ENCODE assay signal across 8 mouse cellular contexts in the genomic region with DNA sequence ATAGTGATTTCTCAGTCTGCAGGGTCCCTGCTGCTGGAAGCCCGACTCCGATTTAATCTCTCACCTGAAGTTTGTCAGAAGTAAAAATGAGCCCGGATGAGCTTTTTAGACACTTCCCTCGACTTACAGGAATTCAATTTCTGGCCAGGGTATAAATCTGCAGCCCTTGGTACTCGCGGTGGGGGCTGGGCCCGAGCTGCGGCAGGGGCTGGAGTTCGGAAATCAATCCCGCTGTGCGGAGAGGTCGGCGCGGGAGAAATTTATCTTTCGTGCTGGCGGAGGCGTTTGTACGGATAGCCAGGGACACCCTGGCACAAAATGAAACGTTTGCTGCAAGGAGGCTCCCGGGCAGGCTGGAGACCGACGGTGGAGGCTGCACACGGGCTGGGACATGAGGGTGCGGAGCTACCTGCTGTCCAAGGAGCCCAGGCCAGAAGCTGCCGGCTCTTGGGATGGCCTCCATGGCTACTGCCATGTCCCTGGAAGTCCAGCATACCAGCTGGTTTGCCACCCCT. TPM values are rescaled to one million over a fixed set of nuclear protein-coding genes. Genes with fewer than 3 reads are reported as not detected.
DNase-seq lines count a peak whose midpoint lies in the region; ATAC-seq lines count a peak whose summit lies in the region.

No protein-coding gene starts in this region.

- no peaks in the 10 kb centered on the region for H3K36me3 ChIP-seq in heart, embryonic 11.5 days (ENCODE audit: control insufficient read depth, insufficient read depth, low read length)
- H3K36me3 ChIP-seq in midbrain, embryonic 10.5 days, result peaks cover 1% of the 10 kb centered on the region

- DNase-seq in heart, adult 18-20 months, result no peak
- DNase-seq in adrenal gland, postnatal 14 days, result peak; percentile 43
- peak; percentile 11 for DNase-seq in heart, postnatal 4 days
- peak; percentile 48 for DNase-seq in midbrain, embryonic 10.5 days (ENCODE audit: low spot score)
- no peak for DNase-seq in spleen, postnatal 10 days (ENCODE audit: low spot score in 2 of 2)
- DNase-seq in thymus, postnatal 14 days, result no peak
- no peak for DNase-seq in testis, postnatal 10 days (ENCODE audit: low spot score)

- no peak for ATAC-seq in heart, embryonic 11.5 days (replicated peaks; ENCODE audit: insufficient number of reproducible peaks, low FRiP score, low TSS enrichment)

- H3K4me1 ChIP-seq in heart, embryonic 11.5 days (ENCODE audit: control insufficient read depth, insufficient read depth, low read length), result peaks cover 9% of the 10 kb centered on the region
- H3K4me1 ChIP-seq in midbrain, embryonic 10.5 days, result peaks cover 76% of the 10 kb centered on the region

- peak overlapping the region; percentile 12; the same call in 1 of the 2 replicates for H3K9ac ChIP-seq in heart, embryonic 11.5 days (ENCODE audit: low read depth, low read length)

- H3K27ac ChIP-seq in heart, embryonic 11.5 days (ENCODE audit: low read depth, low read length), result no peak overlapping the region
- H3K27ac ChIP-seq in midbrain, embryonic 10.5 days (replicated peaks), result peak overlapping the region; percentile 91

- 3% methylated on average over 25 of the region's 25 CpGs for WGBS in heart, embryonic 11.5 days (ENCODE audit: insufficient replicate concordance)
- WGBS in midbrain, embryonic 10.5 days, result 5% methylated on average over 25 of the region's 25 CpGs

- peak overlapping the region; percentile 26 for H3K4me3 ChIP-seq in heart, embryonic 11.5 days (ENCODE audit: low read depth, low read length)
- peak overlapping the region; percentile 50 for H3K4me3 ChIP-seq in midbrain, embryonic 10.5 days

- H3K27me3 ChIP-seq in heart, embryonic 11.5 days (ENCODE audit: control insufficient read depth, insufficient read depth, low read length), result peaks cover 6% of the 10 kb centered on the region; the same call in 1 of the 2 replicates
- H3K27me3 ChIP-seq in midbrain, embryonic 10.5 days (ENCODE audit: low read depth, poor library complexity, severe bottlenecking), result peaks cover 32% of the 10 kb centered on the region

- H3K9me3 ChIP-seq in heart, embryonic 11.5 days (replicated peaks; ENCODE audit: control insufficient read depth, low read length), result no peaks in the 10 kb centered on the region
- H3K9me3 ChIP-seq in midbrain, embryonic 10.5 days (replicated peaks), result no peaks in the 10 kb centered on the region

- peak overlapping the region; percentile 65 for H3K4me2 ChIP-seq in heart, embryonic 11.5 days

RNA-seq across cellular contexts. Expression of a gene that starts 42.9 kb away (rescaled TPM):
- polyA plus RNA-seq in heart, embryonic 11.5 days (2014; fragmentation: Nextera tagmentation; extraction: Ambion mirVana), result 53.1 and 54.6 TPM in 2 replicates
- 10 to 100 TPM; 18.5 to 18.9 TPM for total RNA-seq in heart, adult 18-20 months (2021)
- total RNA-seq in adrenal gland, postnatal 14 days (2021), result 20.1 and 20.2 TPM in 2 replicates
- total RNA-seq in heart, postnatal 4 days (2021), result 10 to 100 TPM; 20.5 to 22.1 TPM
- 84.0 and 91.4 TPM in 2 replicates for polyA plus RNA-seq in midbrain, embryonic 10.5 days (2016; fragmentation: Nextera tagmentation; extraction: Ambion mirVana)

RNA-seq across cellular contexts. Expression of a gene that starts 50.2 kb away (rescaled TPM):
- polyA plus RNA-seq in heart, embryonic 11.5 days (2014; fragmentation: Nextera tagmentation; extraction: Ambion mirVana), result 12.5 and 13.5 TPM in 2 replicates
- total RNA-seq in heart, adult 18-20 months (2021), result 10 to 100 TPM in 1 of 2 experiments, 1 to 10 TPM in 1; 7.6 to 11.3 TPM
- 15.3 and 18.7 TPM in 2 replicates for total RNA-seq in adrenal gland, postnatal 14 days (2021)
- total RNA-seq in heart, postnatal 4 days (2021), result 10 to 100 TPM; 16.1 to 16.5 TPM
- 20.4 and 21.2 TPM in 2 replicates for polyA plus RNA-seq in midbrain, embryonic 10.5 days (2016; fragmentation: Nextera tagmentation; extraction: Ambion mirVana)

RNA-seq across cellular contexts. Expression of a gene that starts 51.4 kb away (rescaled TPM):
- 1.4 and 2.3 TPM in 2 replicates for polyA plus RNA-seq in heart, embryonic 11.5 days (2014; fragmentation: Nextera tagmentation; extraction: Ambion mirVana)
- total RNA-seq in heart, adult 18-20 months (2021), result under 1 TPM in 1 of 2 experiments, not detected in 1; 0.31 TPM
- 1.6 and 2.4 TPM in 2 replicates for total RNA-seq in adrenal gland, postnatal 14 days (2021)
- under 1 TPM; 0.36 to 0.43 TPM for total RNA-seq in heart, postnatal 4 days (2021)
- 26.8 and 34.6 TPM in 2 replicates for polyA plus RNA-seq in midbrain, embryonic 10.5 days (2016; fragmentation: Nextera tagmentation; extraction: Ambion mirVana)

RNA-seq across cellular contexts. Expression of a gene that starts 52.1 kb away (rescaled TPM):
- polyA plus RNA-seq in heart, embryonic 11.5 days (2014; fragmentation: Nextera tagmentation; extraction: Ambion mirVana), result 330 and 338 TPM in 2 replicates
- 100 to 1,000 TPM; 236 to 246 TPM for total RNA-seq in heart, adult 18-20 months (2021)
- total RNA-seq in adrenal gland, postnatal 14 days (2021), result 308 TPM in 2 replicates
- total RNA-seq in heart, postnatal 4 days (2021), result 100 to 1,000 TPM; 213 to 225 TPM
- polyA plus RNA-seq in midbrain, embryonic 10.5 days (2016; fragmentation: Nextera tagmentation; extraction: Ambion mirVana), result 381 and 400 TPM in 2 replicates

Comparison
In these comparisons a context has a peak if more than half of its experiments do, and no peak if none do; other contexts are left out.
1. DNase-seq: peak in adrenal gland, postnatal 14 days (single experiment), heart, postnatal 4 days (single experiment) and midbrain, embryonic 10.5 days (single experiment); none in heart, adult 18-20 months (0 of 2), spleen, postnatal 10 days (0 of 2), thymus, postnatal 14 days (single experiment) and testis, postnatal 10 days (single experiment).